Mouse (Mus musculus) stomach, postnatal 0 days (tissue): Measurements from ENCODE around the gene Acsl4.

Experiments used
- CTCF ChIP-seq: IDR thresholded peaks from 2 replicates; pipeline ENCODE4 v1.5.1; 2016; ENCODE audit warnings: antibody characterized with exemption, low read depth, mild to moderate bottlenecking, moderate library complexity
- EP300 ChIP-seq: optimal IDR thresholded peaks from 2 replicates; pipeline ENCODE3; 2016; ENCODE audit warnings: antibody characterized with exemption

DNA sequence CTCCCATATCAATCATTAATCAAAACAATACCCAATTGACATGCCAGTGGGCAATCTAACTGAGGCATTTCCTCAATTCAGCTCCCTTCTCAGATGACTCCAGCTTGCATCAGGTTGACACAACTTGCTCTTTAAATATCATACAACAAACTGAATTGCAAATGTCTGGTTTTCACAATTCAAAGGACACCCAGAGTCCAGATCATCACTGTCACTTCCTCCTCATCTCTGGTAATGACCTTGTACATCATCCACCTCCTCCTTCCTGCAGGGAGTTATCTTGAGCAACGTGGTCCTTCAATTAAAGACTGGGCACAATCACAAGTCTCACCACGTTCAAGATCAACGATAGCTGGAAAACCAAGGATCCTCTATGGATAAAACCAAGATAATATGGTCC is 13.0 kb downstream of the Acsl4 start:
- no peak for TF ChIP-seq CTCF
- no peak for TF ChIP-seq EP300
